Mouse (Mus musculus): ENCODE data around the gene Fsd1.

- TF ChIP-seq CTCF (conservative IDR thresholded peaks at IDR 0.05; ENCODE audit: insufficient read depth, insufficient read length, low read depth, low read length) (no peak), POLR2A (IDR thresholded peaks at IDR 0.05; ENCODE audit: low read depth, low read length) (no peak)
Observed at GRCm38 (mm10) chr17:55963171-55963570, 23.1 kb upstream of the Fsd1 start.
